Mouse (Mus musculus) C2C12 (cell line): ENCODE results near the gene Rfx2.

Experiments used
- CEBPB ChIP-seq: IDR thresholded peaks from one replicate; pipeline ENCODE4 v1.6.1; 2011; ENCODE audit warnings: low read depth, mild to moderate bottlenecking, control low read depth, moderate library complexity
- CTCF ChIP-seq: IDR thresholded peaks from one replicate; pipeline ENCODE4 v1.5.1; 2011; ENCODE audit not compliant: control insufficient read depth, insufficient read depth, insufficient read length
- MAX ChIP-seq: IDR thresholded peaks from one replicate; pipeline ENCODE4 v1.6.1; 2011; ENCODE audit warnings: mild to moderate bottlenecking, control low read depth
- MYOD1 ChIP-seq: IDR thresholded peaks from one replicate; pipeline ENCODE4 v1.6.1; 2011; ENCODE audit warnings: low read depth; ENCODE audit not compliant: control insufficient read depth, insufficient read length

GRCm38 (mm10) chr17:56759261-56759660 lies 71.6 kb downstream of the Rfx2 start:
- TF ChIP-seq CTCF (no peak), CEBPB (no peak), MAX (no peak), MYOD1 (no peak)
